Mouse (Mus musculus) testis, adult 10 weeks (tissue): ENCODE measurements around the gene Olfr213. TPM values are rescaled to one million over a fixed set of nuclear protein-coding genes. Genes with fewer than 3 reads are reported as not detected.

Experiments
- polyA plus RNA-seq: library from polyadenylated mRNA; stranded (reverse); fragments of 350-450 nt; fragmentation: Illumina TruSeq; extraction: RNeasy Lipid Tissue Mini Kit (QIAGEN cat#74804); gene quantifications from one replicate; pipeline ENCODE4 v1.2.3, GENCODE M21; 2014; ENCODE audit warnings: low read depth, low replicate concordance

Gene Olfr213
- polyA plus RNA-seq: not detected

GRCm38 (mm10) chr6:116538156-116538555 is at the start of gene Olfr213:
Olfr213 (plus strand) TSS chr6:116538456.

GRCm38 (mm10) chr6:116488791-116489190 is 49.5 kb upstream of the Olfr213 start, which contains the start of gene Olfr211:
Olfr211 (plus strand) TSS chr6:116489091.

GRCm38 (mm10) chr6:116506302-116507003 is 31.8 kb upstream of the Olfr213 start, which contains the start of gene Olfr212:
Olfr212 (plus strand) TSS chr6:116506516.

GRCm38 (mm10) chr6:116550841-116551240 is 12.6 kb downstream of the Olfr213 start, which contains the start of gene Gm5580:
Gm5580 (plus strand) TSS chr6:116551141.

GRCm38 (mm10) chr6:116553935-116554334 is 15.7 kb downstream of the Olfr213 start, which contains the start of gene Olfr214:
Olfr214 (plus strand) TSS chr6:116554235.

GRCm38 (mm10) chr6:116584095-116584494 is 45.8 kb downstream of the Olfr213 start, which contains the start of gene Olfr215:
Olfr215 (minus strand) TSS chr6:116584195.

Other genes with a start within 250 kb of the Olfr213 start
- 37.5 TPM for gene March8, start 200.4 kb upstream of the Olfr213 start, polyA plus RNA-seq
- gene Alox5, start 77.3 kb upstream of the Olfr213 start, polyA plus RNA-seq: 0.34 TPM
- not detected for gene Olfr211, start 49.4 kb upstream of the Olfr213 start, polyA plus RNA-seq
- gene Olfr212, start 31.9 kb upstream of the Olfr213 start, polyA plus RNA-seq: 2.0 TPM
- not detected for gene Gm5580, start 12.7 kb downstream of the Olfr213 start, polyA plus RNA-seq
- gene Olfr214, start 15.8 kb downstream of the Olfr213 start, polyA plus RNA-seq: not detected
- 0.32 TPM for gene Olfr215, start 45.7 kb downstream of the Olfr213 start, polyA plus RNA-seq
- 12.4 TPM for gene Zfp422, start 90.5 kb downstream of the Olfr213 start, polyA plus RNA-seq
- gene Depp1, start 112.2 kb downstream of the Olfr213 start, polyA plus RNA-seq: not detected
- gene Rassf4, start 135.5 kb downstream of the Olfr213 start, polyA plus RNA-seq: 5.6 TPM
- gene Tmem72, start 178.5 kb downstream of the Olfr213 start, polyA plus RNA-seq: 0.11 TPM